15 mouse cellular contexts compared by ENCODE assay signal in the genomic region with DNA sequence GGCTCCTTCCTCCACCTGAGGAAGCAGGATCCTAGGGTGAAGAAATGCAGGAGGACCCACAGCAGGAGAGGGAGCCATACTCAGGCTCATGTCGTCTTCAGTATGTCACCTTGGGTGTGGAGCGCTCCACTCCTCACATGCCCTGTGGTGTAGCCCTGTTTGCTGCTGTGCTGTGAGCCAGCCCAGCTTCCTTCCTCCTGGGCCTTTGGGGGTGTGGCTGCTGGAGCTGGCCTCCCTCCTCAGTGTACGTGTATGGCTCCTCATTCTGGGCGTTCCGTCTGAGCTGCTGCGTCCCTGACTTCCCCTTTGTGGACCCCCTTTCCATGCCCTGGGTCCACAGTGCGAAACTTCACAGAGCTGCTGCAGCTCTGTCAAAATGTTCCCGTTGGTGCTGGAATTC. TPM values are rescaled to one million over a fixed set of nuclear protein-coding genes. Genes with fewer than 3 reads are reported as not detected.
"Had no signal": no experiment of that assay in that cellular context is flagged by ENCODE, and none has a peak within 500 bp of the region (broad histone marks: within the 10 kb centered on the region; RNA-seq: fewer than 3 reads in every experiment).

No protein-coding gene starts in this region.

- H3K4me3 ChIP-seq: limb, embryonic 12.5 days; midbrain, embryonic 12.5 days; neural tube, embryonic 13.5 days had no signal

- H3K27me3 ChIP-seq: limb, embryonic 12.5 days; midbrain, embryonic 12.5 days; neural tube, embryonic 13.5 days had no signal

- H3K27ac ChIP-seq: kidney, postnatal 0 days; limb, embryonic 12.5 days; midbrain, embryonic 12.5 days; neural tube, embryonic 13.5 days had no signal

- H3K9ac ChIP-seq: limb, embryonic 12.5 days; liver, postnatal 0 days; midbrain, embryonic 12.5 days; neural tube, embryonic 13.5 days had no signal

- H3K4me2 ChIP-seq: limb, embryonic 12.5 days; midbrain, embryonic 12.5 days; neural tube, embryonic 13.5 days had no signal

- H3K4me1 ChIP-seq: midbrain, embryonic 12.5 days; neural tube, embryonic 13.5 days had no signal

- H3K9me3 ChIP-seq: limb, embryonic 12.5 days; midbrain, embryonic 12.5 days; neural tube, embryonic 13.5 days had no signal

- ATAC-seq: intestine, postnatal 0 days; liver, postnatal 0 days; midbrain, embryonic 16.5 days had no signal

- DNase-seq: kidney, adult 8-10 months; kidney, postnatal 36 days; layer of hippocampus, adult 9-11 months; liver, postnatal 0 days; lung, postnatal 36 days; right cerebral cortex, postnatal 25 days; thymus, adult 18-20 months; thymus, postnatal 14 days had no signal

RNA-seq across cellular contexts. Expression of a gene that starts 18.8 kb away (rescaled TPM):
- total RNA-seq: megakaryocyte-erythroid progenitor cell, adult 5-6 weeks had no signal
